Mouse (Mus musculus) heart, postnatal 0 days (tissue): ENCODE measurements at regions not wholly inside any gene's neighbourhood (a gene's known extent, or its start where the extent isn't known, plus 50 kb on each side); places are given as distances from the start of the nearest gene placed in this dataset.
"Not testable (repeated sequence)": the region's sequence is repeated elsewhere in the genome, so short reads cannot be mapped to it uniquely, and the experiment has no call there.

ENCODE experiments used
- ATAC-seq: fragments of 200-750 bp; cut with Nextera tagmentation; 2 replicates; pipeline ENCODE4 v1.8.0; 2017; ENCODE audit warnings: low read depth, moderate number of reproducible peaks, moderate library complexity; ENCODE audit not compliant: insufficient read depth
- DNase-seq: peaks from one replicate; pipeline ENCODE4 v3.0.0-alpha.2; 2016; ENCODE audit warnings: low spot score
- H3K27ac ChIP-seq: fragments of 300-500 bp; sonication (generic); 2 replicates; pipeline ENCODE4 v1.5.1; 2014; ENCODE audit warnings: low read depth, mild to moderate bottlenecking
- H3K27me3 ChIP-seq: fragments of 300-500 bp; sonication (generic); 2 replicates; pipeline ENCODE4 v1.6.1; 2014; ENCODE audit warnings: low read length, mixed read lengths; ENCODE audit not compliant: control insufficient read depth, insufficient read depth
- H3K36me3 ChIP-seq: fragments of 300-500 bp; sonication (generic); replicated peaks from 2 replicates; pipeline ENCODE4 v1.6.1; 2014; ENCODE audit warnings: low read length, mixed read lengths; ENCODE audit not compliant: control insufficient read depth, insufficient read depth
- H3K4me1 ChIP-seq: fragments of 300-500 bp; sonication (generic); 2 replicates; pipeline ENCODE4 v1.6.1; 2014; ENCODE audit warnings: antibody characterized with exemption; ENCODE audit not compliant: control insufficient read depth, insufficient read depth
- H3K4me2 ChIP-seq: fragments of 300-500 bp; sonication (generic); 2 replicates; pipeline ENCODE4 v1.6.1; 2014; ENCODE audit warnings: low read depth, mild to moderate bottlenecking, low read length, moderate library complexity
- H3K4me3 ChIP-seq: fragments of 300-500 bp; sonication (generic); 2 replicates; pipeline ENCODE4 v1.5.1; 2014; ENCODE audit warnings: low read depth, low read length
- H3K9ac ChIP-seq: fragments of 300-500 bp; sonication (generic); replicated peaks from 2 replicates; pipeline ENCODE4 v1.6.1; 2014; ENCODE audit warnings: low read depth, low read length, mixed read lengths
- H3K9me3 ChIP-seq: fragments of 300-500 bp; sonication (generic); replicated peaks from 2 replicates; pipeline ENCODE4 v1.6.1; 2016; ENCODE audit warnings: low read length; ENCODE audit not compliant: control insufficient read depth
- CTCF ChIP-seq: IDR thresholded peaks from 2 replicates; pipeline ENCODE4 v1.5.1; 2016; ENCODE audit warnings: antibody characterized with exemption, control low read depth, low read depth
- EP300 ChIP-seq: IDR thresholded peaks from 2 replicates; pipeline ENCODE4 v1.6.1; 2016; ENCODE audit warnings: antibody characterized with exemption, low read depth
- WGBS: fragments of 180-500 bp; shearing (Covaris S2); extraction: QIAGEN DNeasy Blood & Tissue Kit; methylation state at CpG from one replicate; pipeline ENCODE4 v1.1.7; 2014; 5-methylcytosine and 5-hydroxymethylcytosine counted together

DNA sequence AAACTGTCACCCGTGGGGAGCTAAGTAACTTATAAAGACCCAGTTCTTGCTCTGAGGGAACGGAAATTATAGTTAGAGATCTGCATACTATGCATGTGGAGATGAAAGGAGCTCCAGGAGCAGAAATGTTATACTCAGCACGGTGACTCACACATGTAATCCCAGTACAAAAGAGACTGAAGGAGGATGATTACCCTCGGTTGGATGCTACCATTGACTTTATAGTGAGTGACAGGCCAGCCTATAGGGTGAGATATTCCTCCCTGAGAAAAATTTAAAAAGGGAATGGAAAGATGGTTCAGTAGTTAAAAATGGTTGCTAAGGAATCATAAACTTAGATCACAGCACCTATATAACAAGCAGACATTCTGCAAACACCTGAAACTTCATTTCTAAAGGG is 287.1 kb upstream of the 4933412E24Rik start:
- DNase-seq (no peak), ATAC-seq (no peak)
- H3K9ac ChIP-seq = no peak overlapping the region
- no peak overlapping the region for H3K27ac ChIP-seq
- H3K9me3 ChIP-seq = no peaks in the 10 kb centered on the region
- no peaks in the 10 kb centered on the region for H3K27me3 ChIP-seq
- H3K4me1 ChIP-seq = no peaks in the 10 kb centered on the region
- no peak overlapping the region for H3K4me3 ChIP-seq
- 77% methylated on average over 4 of the region's 4 CpGs for WGBS
- no peaks in the 10 kb centered on the region for H3K36me3 ChIP-seq
- TF ChIP-seq CTCF = no peak
- H3K4me2 ChIP-seq = no peak overlapping the region

DNA sequence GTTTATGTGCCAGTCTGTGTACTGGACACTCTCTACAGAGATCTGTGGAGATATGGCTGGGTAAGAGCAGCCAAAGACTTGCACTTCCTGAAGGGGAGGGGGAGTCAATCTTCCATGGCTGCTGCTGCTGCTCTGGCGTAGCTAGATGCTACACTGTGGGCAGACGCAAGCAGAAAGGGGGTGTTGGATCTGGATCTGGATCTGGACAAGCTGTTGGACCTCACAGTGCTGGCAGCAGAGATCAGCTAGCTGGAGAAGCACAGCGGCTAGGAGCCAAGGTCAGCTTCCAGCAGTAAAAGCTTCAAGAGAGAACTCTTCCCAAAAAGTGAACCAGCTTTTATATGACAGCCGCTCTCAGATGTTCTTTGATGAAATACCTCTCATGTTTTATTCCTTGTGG is 285.5 kb upstream of the 4933412E24Rik start:
- Histone ChIP-seq H3K36me3 (no peaks in the 10 kb centered on the region), H3K4me1 (no peaks in the 10 kb centered on the region), H3K9me3 (no peaks in the 10 kb centered on the region), H3K9ac (no peak overlapping the region), H3K27ac (no peak overlapping the region), H3K4me3 (no peak overlapping the region), H3K4me2 (no peak overlapping the region), H3K27me3 (no peaks in the 10 kb centered on the region)
- 61% methylated on average over 4 of the region's 4 CpGs for WGBS
- TF ChIP-seq CTCF (no peak), EP300 (no peak)
- no peak for ATAC-seq
- DNase-seq = no peak

DNA sequence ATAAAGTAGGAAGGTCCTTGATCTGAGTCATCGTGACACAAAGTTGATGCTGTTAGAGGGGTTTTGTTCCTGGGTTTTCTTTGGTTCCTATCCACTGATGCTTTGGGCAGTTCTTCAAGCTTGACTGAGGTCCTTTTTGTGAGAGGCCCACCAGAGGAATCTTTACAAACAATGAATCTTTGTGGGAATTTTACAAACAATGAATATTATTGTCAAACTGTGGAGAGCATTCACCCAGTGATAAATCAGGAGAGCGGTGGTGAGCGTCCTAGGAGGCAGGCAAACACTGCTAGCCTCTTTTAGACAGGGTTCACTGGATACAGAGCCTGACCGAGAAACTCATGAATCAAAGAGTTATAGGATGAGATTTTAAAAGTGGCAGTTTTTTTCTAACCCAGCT is 268.9 kb upstream of the 4933412E24Rik start:
- Histone ChIP-seq H3K27me3 (no peaks in the 10 kb centered on the region), H3K9ac (no peak overlapping the region), H3K36me3 (no peaks in the 10 kb centered on the region), H3K27ac (no peak overlapping the region), H3K9me3 (no peaks in the 10 kb centered on the region), H3K4me1 (no peaks in the 10 kb centered on the region), H3K4me2 (no peak overlapping the region), H3K4me3 (no peak overlapping the region)
- ATAC-seq (no peak), DNase-seq (no peak)
- TF ChIP-seq CTCF = no peak
- TF ChIP-seq EP300 = no peak
- WGBS = 81% methylated on average over 4 of the region's 4 CpGs

DNA sequence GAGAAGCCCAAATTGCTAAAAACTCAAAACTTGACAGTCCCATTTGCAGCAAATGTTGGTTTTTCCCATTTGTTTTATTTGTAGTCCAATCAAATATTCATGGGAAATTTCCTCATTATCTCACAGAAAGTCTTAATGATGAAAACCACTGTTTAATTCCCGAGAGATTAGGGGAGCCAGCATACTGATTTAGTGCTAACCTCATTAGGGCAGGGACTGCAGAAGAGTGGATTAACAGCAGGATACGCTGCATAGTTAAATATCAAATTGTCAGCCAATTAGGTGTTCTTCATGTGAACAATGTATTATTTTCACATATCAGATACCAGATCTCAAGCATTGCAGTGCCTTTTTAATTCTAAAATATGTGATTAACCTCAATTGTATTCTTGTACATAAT is 264.0 kb upstream of the 4933412E24Rik start:
- 73% methylated on average over 2 of the region's 2 CpGs for WGBS
- ATAC-seq = no peak
- Histone ChIP-seq H3K27me3 (no peaks in the 10 kb centered on the region), H3K36me3 (no peaks in the 10 kb centered on the region), H3K9me3 (no peaks in the 10 kb centered on the region), H3K9ac (no peak overlapping the region), H3K4me1 (no peaks in the 10 kb centered on the region), H3K27ac (no peak overlapping the region), H3K4me2 (no peak overlapping the region), H3K4me3 (no peak overlapping the region)
- DNase-seq = no peak
- no peak for TF ChIP-seq CTCF
- TF ChIP-seq EP300 = no peak

DNA sequence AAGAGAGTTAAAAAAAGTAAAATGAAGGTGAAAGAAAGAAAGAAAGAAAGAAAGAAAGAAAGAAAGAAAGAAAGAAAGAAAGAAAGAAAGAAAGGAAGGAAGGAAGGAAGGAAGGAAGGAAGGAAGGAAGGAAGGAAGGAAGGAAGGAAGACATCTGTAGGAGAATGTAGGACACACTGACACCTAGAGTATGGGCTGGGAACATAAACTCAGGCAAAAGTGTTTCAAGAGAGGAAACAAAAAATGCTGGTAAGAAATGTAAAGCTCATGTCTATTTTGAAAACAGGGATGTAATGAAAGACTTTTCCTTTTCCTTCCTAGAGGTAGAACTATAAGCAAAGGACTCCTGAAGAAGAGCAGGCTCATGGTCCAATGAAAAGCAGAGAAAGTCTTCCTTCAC is 237.2 kb upstream of the 4933412E24Rik start:
- not testable (repeated sequence) for H3K4me3 ChIP-seq, H3K9me3 ChIP-seq, H3K36me3 ChIP-seq, H3K9ac ChIP-seq, H3K4me1 ChIP-seq, H3K4me2 ChIP-seq, H3K27ac ChIP-seq, ATAC-seq, H3K27me3 ChIP-seq, DNase-seq
- peak; percentile 34 for TF ChIP-seq CTCF

DNA sequence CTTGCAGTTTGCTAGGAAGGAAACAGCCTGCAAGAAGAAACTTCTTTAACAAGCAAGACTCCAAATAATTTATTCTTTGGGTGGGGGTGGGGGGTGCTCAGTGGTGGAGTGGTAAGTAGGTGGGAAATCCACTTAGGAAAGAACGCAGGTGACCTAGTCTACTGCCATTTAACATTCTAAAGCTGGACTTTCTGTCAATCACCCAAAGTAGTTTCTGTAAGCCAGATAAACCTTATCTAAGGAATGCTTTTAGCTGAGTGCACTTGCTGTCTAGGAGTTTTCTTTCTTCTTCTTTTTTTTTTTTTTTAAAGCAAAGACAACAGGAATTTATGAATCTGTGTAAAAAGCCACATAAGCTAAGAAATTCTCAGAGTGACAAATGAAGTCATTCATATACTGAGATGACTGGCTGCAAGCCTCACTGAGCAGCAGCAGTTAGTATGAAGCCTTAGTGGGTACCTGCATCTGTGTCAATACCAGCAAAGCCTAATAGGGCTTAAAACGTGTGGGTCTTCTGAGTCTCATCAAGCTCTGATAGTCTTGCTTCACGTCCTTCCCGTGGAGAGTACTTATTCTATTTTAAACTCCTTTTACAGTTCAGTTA is 210.0 kb upstream of the 4933412E24Rik start:
- H3K9ac ChIP-seq = no peak overlapping the region
- TF ChIP-seq EP300 = no peak
- TF ChIP-seq CTCF = no peak
- H3K27ac ChIP-seq = no peak overlapping the region
- H3K4me1 ChIP-seq = peaks cover 7% of the 10 kb centered on the region; the same call in 1 of the 2 replicates
- no peak overlapping the region for H3K4me3 ChIP-seq
- 13% methylated on average over 4 of the region's 4 CpGs for WGBS
- no peaks in the 10 kb centered on the region for H3K36me3 ChIP-seq
- H3K4me2 ChIP-seq = no peak overlapping the region
- ATAC-seq (no peak), DNase-seq (no peak)
- H3K9me3 ChIP-seq = no peaks in the 10 kb centered on the region
- H3K27me3 ChIP-seq = no peaks in the 10 kb centered on the region
